Mouse (Mus musculus) naive thymus-derived CD4-positive, alpha-beta T cell, adult 5 months (primary cell): ENCODE results near the gene Spryd3. TPM values are rescaled to one million over a fixed set of nuclear protein-coding genes. Genes with fewer than 3 reads are reported as not detected.

Experiments
- polyA plus RNA-seq: library from polyadenylated mRNA; unstranded; fragments of 100-300 nt; shearing (Covaris generic); gene quantifications from one replicate; pipeline ENCODE4 v1.2.1, GENCODE M21; 2017

Gene Spryd3
- 30.0 TPM for polyA plus RNA-seq

DNA sequence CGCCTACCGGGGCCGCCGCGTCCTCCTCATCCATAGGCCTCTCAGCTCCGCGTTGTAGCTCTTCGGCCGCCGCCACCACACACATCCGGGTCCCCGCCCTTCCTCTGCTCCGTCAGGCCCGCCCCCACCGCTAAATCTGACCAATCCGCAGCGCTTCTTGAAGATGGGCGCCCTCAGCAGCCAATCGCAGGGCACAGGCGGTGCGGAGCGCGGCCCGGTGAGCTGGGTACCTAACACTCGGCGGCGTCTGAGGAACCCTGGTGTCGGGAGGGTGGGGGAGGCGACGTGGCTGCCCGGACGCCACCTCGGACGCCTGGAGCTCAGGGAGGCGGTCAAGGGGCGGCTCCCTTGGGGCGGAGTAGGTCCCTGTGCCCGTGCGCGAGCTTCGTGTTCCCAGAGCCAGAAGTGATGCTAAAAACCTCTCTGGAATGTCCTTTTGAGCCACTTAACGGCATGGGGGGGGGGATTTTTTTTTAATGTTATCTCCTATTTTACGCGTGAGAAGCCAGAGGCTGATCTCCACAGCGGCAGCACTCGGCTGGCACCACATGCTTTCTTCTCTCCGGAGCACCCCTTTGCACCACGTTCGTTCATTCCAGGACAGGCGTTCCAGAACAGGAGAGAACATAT is at the start of gene Spryd3:
TSS of gene Spryd3 (minus strand) at position 106 of the 630 bp plus-strand sequence.

DNA sequence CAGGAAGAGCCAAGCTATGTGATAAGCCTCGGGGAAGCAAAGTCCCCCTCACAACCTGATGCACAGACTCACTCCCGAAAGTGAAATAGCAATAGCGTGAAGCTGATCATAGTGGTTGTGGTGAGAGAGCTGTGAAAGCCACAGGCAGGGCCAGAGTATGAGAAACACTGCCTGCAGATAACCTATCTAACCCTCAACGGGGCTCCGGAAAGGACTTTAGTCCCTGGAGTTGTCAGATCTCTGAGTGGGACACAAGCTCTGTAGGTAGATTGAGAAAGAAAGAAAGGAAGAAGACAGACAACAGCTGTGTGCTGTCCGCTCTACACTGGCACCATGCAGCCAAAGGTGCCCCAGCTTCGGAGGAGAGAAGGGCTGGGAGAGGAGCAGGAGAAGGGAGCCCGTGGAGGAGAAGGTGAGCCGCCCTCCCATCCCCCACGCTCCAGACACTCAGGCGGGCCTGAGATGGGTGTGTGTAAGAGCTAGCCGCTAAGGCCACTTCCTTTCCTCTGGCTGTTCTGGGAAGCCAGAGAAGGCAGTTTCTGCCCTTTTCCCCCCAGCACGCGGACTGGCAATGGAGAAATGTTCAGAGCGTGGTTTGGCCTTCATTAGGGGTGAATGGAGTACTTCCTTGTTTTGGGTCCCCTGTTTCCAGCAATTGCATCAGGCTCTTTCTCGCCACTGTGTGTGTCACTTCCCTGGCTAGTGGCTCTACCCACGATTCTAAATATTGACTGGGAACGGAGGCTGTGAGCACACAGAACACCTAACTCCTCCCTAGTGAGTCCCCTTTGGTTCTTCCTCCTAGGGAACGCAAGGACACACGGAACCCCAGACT is 14.5 kb upstream of the Spryd3 start, which contains the start of gene Soat2:
TSS of gene Soat2 (plus strand) at position 226 of the 835 bp plus-strand sequence.

GRCm38 (mm10) chr15:102144274-102144711 is 8.3 kb upstream of the Spryd3 start, which contains the start of gene Igfbp6:
Gene Igfbp6 (plus strand): TSS chr15:102144362.

DNA sequence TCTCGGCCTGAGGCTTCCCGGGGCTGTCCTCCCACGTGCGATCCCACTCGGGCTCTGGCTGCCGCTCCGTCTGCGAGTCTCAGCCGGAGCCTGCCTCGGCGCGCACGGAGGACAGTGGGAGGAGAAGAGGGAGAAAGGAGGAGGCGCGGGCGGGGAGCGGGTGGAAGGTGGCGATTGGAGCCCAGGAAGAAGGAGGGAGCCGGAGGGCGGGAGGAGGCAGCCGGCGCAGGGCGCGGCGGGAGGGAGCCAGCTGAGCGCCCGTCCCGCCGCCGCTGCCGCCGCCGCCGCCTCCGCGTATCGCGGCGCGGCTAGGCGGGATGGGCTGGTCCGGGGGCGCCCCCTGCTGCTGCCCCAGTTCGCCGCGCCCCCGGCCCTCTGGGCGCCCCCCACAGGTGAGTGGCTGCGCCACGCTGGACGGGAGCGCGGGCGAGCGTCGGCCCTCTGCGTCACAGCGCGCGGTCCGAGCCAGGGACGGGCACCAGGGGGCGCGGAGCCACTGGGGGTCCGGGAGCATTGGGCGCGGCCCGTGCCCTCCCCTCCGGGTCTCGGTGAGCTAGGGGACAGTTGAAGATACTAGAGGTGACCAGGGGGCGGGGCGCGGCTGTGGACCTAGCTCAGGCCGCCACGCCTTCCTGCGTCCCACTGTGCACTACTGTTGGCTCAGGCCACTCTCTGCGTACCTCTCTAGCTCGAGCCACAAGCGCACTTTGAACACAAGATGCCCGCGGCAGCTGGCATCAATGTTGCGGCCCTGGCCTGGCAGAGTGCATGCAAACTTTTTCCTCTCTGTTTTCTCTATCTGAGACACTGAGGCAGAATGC is 35.7 kb downstream of the Spryd3 start, which contains the start of gene Tns2:
TSS of gene Tns2 (plus strand) at position 253 of the 821 bp plus-strand sequence.

GRCm38 (mm10) chr15:102073559-102074069 is 62.4 kb downstream of the Spryd3 start, which contains the start of gene Eif4b:
Gene Eif4b (plus strand): TSS chr15:102073773.

Other genes with a start within 250 kb of the Spryd3 start
- not detected for gene Krt76, start 243.3 kb downstream of the Spryd3 start, polyA plus RNA-seq
- 0.16 TPM for gene Krt4, start 211.5 kb downstream of the Spryd3 start, polyA plus RNA-seq
- not detected for gene Krt79, start 195.9 kb downstream of the Spryd3 start, polyA plus RNA-seq
- gene Krt78, start 181.9 kb downstream of the Spryd3 start, polyA plus RNA-seq, result not detected
- gene Krt8, start 131.8 kb downstream of the Spryd3 start, polyA plus RNA-seq, result not detected
- not detected for gene Krt18, start 108.1 kb downstream of the Spryd3 start, polyA plus RNA-seq
- 119 TPM for gene Eif4b, start 62.5 kb downstream of the Spryd3 start, polyA plus RNA-seq
- not detected for gene Tns2, start 35.8 kb downstream of the Spryd3 start, polyA plus RNA-seq
- 0.31 TPM for gene Igfbp6, start 8.1 kb upstream of the Spryd3 start, polyA plus RNA-seq
- gene Soat2, start 14.3 kb upstream of the Spryd3 start, polyA plus RNA-seq, result not detected
- gene Zfp740, start 67.0 kb upstream of the Spryd3 start, polyA plus RNA-seq, result 135 TPM
- 13.8 TPM for gene Csad, start 68.5 kb upstream of the Spryd3 start, polyA plus RNA-seq
- 903 TPM for gene Itgb7, start 95.7 kb upstream of the Spryd3 start, polyA plus RNA-seq
- 5.5 TPM for gene Rarg, start 121.3 kb upstream of the Spryd3 start, polyA plus RNA-seq
- gene Gm9918, start 134.3 kb upstream of the Spryd3 start, polyA plus RNA-seq, result not detected
- gene Mfsd5, start 143.2 kb upstream of the Spryd3 start, polyA plus RNA-seq, result 34.6 TPM
- not detected for gene Espl1, start 160.0 kb upstream of the Spryd3 start, polyA plus RNA-seq
- gene Pfdn5, start 189.9 kb upstream of the Spryd3 start, polyA plus RNA-seq, result 462 TPM
- gene Myg1, start 195.5 kb upstream of the Spryd3 start, polyA plus RNA-seq, result 47.0 TPM
- 49.0 TPM for gene Aaas, start 214.5 kb upstream of the Spryd3 start, polyA plus RNA-seq
- not detected for gene Sp7, start 230.9 kb upstream of the Spryd3 start, polyA plus RNA-seq